Mouse (Mus musculus) MEL (cell line): Measurements from ENCODE around the gene Anxa9.

Source experiments
- CHD2 ChIP-seq: IDR thresholded peaks from 2 replicates; pipeline ENCODE4 v1.6.1; 2011; ENCODE audit warnings: low read length, improper control_type of control experiment
- KAT2A ChIP-seq: conservative IDR thresholded peaks from 2 replicates; pipeline ENCODE4 v1.6.1; 2012; ENCODE audit warnings: low read depth, low read length, improper control_type of control experiment, inconsistent platforms
- MXI1 ChIP-seq: IDR thresholded peaks from 2 replicates; pipeline ENCODE4 v1.6.1; 2011; ENCODE audit warnings: mild to moderate bottlenecking, low read depth, low read length, improper control_type of control experiment
- TAL1 ChIP-seq: IDR thresholded peaks from 2 replicates; pipeline ENCODE4 v1.6.1; 2012; ENCODE audit warnings: mild to moderate bottlenecking, inconsistent platforms, low read length, moderate library complexity, mixed read lengths

DNA sequence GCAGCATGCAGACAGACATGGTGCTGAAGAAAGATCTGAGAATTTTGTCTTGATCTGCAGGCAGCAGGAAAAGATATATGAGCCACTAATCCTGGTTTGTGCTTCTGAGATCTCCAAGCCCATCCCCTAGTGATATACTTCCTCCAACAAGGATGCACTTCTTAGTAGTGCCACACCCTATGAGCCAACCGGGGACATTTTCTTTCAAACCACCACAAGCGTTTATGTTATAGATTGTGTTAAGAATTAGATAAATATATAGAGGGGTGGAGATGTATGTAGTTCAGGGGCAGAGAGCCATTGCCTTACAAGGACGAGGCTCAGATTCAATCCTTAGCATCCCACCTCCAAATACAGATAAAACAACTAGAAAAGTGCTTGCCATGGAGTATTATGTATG is 3.5 kb upstream of the Anxa9 start:
- TF ChIP-seq MXI1 (no peak), CHD2 (no peak), TAL1 (no peak), KAT2A (no peak)
